Mouse (Mus musculus) embryo, embryonic 11.5 days (tissue): ENCODE data around the gene Cd101.

Experiments used
- DNase-seq: peaks from one replicate; pipeline ENCODE4 v3.0.0-alpha.2; 2012; ENCODE audit warnings: low read depth, low spot score

Gene Cd101

DNA sequence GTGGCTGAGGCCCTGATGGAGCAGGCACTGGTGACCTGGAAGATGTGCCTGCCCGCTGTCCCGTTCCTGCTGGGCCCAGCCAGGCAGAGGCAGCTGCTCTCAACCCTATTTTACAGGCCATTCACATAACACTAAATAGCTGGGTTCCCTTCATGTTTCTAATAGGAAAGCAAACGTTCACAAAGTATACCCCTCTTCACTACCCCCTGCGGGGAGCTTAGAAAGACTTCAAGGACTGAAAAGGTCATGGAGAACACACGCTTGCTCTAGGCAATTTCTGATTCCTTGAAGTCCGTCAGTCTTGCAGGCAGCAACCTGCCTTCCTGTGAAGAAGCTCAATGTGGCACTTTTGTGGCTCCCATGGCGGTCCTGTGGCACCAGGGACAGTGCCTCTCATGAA lies 12.6 kb upstream of the Cd101 start:
- DNase-seq: no peak

DNA sequence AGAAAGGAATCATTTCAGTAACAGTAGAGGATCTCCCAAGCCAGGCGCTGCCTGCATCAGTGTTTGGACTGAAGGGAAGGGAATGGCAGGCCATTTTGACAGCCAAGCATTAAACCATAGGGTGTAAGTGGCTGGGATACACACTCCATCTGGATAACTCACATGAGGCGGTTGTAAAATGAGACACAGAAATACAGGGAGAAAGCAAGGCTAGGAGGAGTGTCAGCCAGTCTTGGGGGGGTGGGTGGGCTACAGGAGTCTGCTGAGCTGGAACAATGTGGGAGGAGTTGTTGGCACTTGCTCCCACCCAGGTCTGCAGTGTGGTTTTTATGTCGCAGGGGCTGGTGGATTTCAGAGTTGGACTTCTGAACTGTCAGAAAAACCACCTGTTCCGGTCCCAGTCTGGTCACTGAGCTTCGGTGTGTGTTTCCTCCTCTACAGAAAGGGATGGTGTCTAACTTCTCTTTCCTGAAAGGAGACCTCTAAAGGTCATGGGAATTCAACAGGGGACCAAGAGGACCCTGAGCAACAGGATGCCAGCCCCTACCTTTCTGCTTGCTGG lies 8.7 kb upstream of the Cd101 start:
- no peak for DNase-seq

DNA sequence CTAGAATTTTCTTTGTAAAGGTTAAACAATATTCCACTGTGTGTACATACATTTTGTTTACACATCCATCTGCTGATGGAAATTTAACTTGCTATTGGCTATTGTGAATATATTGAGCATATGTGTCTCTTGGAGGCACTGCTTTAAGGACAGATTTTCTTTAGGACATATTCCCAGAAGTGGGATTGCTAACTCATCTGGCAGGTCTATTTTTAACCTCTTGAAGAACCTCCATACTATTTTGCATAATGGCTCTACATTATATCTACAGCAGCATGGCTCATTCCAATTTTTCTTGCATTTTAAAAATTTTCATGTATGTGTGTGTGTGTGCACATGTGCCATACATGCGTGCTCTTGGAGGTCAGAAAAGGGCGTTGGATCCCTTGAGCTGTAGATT lies 6.6 kb upstream of the Cd101 start:
- DNase-seq: no peak

DNA sequence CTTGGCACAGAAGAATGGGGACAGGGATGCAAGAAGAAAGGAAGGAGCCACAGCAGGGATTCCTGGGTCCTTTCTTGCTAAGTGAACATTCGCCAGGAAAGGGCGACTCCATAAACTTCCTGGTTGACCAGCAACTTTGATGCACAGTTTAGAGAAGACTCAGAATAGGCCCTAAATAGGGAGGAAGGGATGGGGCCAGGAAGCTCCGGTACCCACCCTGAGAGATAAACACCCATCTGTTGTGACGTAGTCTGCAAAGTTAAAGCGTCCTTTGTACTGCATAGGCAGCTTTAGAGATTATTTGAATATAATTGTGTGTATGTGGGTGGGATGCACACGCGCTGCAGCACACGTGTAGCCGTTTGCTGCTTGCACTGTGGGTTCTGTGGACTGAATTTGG lies 5.2 kb upstream of the Cd101 start:
- DNase-seq: no peak

DNA sequence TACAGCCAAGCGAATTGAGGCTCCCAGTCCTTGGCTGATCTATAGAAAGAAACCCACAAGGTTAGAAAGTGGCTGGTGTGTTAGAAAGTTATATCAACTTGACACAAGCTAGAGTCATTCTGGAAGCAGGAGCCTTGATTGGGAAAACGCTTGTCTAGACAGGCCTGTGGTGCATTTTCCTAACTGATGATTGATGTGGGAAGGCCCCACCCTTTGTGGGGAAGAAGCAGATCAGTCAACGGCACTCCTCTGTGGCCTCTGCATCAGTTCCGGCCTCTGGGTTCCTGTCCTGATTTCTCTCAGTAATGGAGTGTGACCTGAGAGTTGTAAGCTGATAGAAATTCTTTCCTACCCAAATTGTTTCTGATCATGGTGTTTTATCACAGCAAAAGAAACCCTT lies 4.3 kb upstream of the Cd101 start:
- DNase-seq: no peak

DNA sequence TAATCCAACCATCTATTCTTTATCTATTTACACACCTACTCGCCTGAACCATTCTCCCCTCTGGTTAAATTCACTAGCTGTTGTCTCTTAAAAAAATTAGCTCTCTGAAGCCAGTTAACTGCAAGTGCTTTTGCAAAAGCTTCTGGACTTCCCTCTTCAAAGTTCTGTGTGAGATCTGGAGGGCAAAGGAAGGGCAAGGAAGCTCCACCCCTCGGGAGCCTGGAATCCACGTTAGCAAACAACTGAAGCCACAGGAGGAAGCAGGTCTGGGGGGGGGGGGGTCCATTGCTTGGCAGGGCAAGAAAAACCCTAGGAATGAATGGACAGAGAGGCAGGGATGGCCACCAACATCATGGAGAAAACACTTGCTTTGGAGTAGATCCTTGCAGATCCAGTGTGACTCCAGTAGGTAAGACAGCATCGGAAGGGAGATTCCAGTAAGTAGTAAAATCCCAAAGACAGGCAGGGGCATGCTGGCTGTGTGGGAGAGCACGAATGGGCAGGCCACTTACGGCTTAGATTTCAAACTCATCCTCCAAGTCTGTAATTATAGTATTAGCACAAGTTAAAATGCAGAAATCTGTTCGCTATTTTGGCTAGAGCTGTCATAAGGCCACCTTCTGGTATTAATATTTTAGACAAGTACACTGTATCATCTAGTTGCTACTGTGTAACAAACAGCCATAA lies 2.2 kb upstream of the Cd101 start:
- no peak for DNase-seq

DNA sequence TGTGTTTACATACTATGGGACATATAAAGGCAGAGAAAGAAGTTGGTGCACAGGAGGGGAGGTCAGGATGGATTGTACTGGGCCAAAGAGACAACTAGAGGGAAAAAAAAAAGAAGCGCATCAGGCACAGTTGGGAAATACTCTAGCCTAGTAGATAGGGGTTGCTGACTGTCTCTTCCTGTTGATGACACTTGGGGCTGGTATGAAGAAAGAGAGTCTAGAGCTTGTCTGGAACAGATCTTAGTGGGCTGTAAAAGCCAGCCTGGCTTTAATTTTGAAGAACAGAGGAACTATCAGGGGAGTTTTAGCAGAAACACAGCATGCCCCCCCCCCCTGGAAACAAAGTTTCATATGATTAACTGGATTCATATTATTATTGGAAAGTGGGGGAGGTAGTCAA lies 1.3 kb upstream of the Cd101 start:
- DNase-seq: no peak

DNA sequence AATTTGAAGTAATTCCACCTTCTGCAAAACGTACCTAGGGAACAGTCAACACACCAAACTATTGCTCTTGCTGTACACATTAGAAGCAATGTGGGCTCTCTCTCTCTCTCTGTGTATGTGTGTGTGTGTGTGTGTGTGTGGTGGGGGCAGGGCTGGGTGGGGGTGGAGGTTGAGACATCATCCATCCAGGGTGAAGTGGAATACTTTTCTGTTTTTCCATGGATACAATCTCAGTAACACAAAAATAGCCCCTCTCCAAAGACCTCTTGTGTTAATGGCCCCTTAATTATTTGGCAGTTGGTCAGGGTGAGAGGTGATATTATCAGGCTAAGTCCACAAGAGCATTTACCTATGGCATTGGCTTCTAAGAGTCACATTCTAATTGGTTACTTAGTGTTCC lies 2.6 kb downstream of the Cd101 start:
- DNase-seq: no peak

DNA sequence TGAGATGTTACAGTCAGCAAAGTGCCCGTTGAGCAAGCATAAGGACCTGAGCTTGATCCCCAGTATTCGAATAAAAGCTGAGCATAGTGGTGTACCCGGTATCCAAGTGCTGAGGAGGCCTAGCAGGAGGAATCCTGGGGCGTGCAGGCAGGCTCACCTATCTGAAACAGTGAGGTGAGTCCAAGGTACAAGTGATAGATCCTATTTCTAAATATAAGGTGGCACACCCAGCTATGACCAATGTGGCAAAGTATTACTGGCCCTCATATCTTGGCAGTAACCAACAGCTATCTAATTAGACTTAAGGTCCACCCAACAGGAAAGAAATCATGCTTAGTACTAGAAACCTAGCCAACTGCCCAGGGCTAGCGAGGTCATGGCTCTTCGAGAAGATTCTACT lies 6.4 kb downstream of the Cd101 start:
- DNase-seq: no peak

DNA sequence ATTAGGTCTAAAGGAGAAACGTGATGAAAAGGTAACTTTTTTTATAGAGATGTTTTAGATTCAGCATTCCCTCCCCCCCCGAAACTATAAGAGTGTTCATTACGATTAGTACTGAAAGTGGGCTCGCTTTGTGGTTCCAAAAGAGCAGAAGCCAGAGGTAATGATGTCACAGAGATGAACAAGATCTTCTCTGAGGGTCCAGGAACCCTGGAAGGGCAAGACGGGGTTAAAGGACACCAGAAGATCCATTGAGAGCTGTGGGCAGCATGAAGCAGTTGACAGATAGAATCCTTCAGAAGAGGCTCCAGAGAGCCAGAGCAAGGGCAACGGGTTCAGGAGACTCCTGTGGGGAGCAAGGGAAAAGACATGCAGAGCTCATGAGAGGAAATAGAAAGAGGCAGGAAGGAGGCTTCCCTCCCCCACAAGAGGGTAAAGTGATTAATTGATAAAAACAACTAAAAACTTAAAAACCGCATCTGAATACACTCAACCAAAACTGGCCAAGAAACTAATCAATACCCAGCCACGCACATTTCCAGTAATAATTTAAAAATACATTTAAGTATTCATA lies 7.8 kb downstream of the Cd101 start:
- no peak for DNase-seq

DNA sequence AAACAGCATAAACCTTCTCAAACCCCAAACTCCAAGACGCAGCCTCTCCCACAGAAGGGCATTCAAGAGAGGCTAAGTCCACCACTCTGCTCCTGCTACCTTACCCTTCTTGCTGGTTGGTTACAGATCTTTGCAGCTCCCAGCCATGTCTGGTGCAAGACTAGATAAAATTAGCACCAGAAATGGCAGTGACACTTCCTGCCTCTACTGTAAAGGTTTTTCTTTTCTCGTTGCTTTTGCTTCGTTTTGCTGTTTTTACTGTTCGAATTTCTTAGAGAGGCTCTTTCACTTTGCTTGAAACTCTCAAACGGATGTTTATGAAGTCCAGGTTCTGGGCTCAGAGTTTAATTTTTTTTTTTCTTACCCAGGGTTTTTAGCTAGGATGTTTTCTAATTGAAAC lies 8.3 kb downstream of the Cd101 start:
- DNase-seq: no peak

DNA sequence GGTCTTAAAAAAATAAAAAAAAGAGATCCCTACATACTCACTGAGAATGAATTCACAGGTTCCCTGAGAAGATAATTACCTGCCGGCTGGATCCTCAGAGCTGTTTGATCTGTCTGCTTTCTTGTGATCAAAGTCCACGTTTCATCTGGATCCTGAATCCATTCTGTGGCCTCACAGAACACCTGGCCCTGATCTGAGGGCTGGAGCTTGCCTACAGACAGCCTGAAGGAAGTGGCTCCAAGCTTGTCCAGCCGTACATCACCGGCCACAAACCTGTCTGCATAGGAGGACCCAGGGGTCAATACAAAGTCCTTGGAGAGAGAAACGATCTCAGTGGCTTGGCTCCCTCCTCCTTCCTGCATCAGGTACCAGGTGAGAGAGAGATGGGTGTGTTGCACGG lies 10.9 kb downstream of the Cd101 start:
- DNase-seq: no peak

DNA sequence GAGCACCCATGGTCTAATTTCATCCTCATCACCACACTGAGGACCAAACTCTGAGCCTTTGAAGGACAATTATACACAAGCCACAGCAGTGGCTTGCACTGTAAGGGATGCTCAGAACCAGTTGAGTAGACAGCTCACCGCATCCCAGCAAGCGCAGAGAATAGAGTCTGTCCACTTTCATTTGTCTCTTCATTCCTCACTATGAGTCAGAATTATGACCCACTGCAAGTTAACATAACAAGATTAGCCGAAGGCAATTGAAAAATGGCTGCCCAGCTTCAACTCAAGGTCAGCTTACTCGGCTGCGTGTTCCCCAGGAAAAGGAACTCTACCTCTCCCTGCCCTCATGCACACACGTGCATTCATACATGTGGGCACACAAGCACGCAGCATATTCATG lies 13.3 kb downstream of the Cd101 start:
- no peak for DNase-seq

DNA sequence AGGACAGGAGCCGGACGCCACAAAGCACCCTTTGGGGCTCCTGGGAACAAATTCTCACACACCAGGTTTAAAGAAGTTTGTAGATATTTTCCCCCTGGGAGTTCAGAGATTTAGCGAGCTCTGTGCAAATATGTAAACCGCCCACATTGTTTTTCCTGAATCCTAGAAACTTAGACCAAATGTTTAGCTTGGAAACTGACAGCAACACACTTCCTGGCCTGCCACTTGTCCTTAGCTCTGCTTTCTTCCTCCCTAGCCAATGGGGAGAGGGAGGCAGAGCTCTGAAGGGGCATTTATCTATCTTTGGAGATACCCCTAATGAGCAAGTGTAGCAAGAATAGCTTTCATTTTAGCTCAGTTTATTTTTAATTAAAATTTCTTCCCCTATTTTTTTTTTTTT lies 14.1 kb downstream of the Cd101 start:
- DNase-seq: no peak

DNA sequence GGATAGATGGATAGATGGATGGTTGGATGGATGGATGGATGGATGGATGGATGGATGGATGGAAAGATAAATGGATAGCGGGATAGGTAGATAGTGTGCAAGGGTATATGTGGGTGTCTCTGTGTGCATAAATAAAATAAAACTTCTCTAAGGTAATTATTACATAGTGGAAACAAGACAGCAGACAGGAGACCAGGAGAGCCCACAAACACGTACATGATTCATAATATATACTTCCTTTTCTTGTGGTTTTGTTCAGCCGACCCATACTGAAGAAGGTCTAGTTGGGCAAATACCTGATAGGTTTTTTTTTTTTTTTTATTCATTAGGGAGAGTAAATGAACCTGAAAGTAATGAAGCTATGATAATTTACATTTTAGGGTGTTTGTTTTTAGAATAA lies 15.8 kb downstream of the Cd101 start:
- no peak for DNase-seq

DNA sequence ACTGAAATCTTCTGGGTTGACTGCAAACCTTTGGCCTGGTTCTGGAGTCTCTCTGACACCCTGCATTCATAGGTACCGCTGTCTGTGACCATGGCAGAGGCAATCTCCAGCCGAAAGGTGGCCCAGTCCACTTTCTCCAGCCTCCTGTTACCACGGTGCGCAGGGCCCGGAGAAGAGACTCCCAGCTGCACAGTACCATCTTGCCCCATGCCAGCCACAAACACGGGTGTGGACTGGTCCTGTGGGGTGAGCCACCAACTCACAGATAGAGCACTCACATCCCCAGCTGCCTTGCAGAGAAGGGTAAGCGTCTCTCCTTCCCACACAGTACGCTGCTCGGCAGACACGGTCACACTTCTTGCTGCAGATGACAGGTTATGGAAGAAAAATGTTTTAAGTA lies 16.4 kb downstream of the Cd101 start:
- no peak for DNase-seq

DNA sequence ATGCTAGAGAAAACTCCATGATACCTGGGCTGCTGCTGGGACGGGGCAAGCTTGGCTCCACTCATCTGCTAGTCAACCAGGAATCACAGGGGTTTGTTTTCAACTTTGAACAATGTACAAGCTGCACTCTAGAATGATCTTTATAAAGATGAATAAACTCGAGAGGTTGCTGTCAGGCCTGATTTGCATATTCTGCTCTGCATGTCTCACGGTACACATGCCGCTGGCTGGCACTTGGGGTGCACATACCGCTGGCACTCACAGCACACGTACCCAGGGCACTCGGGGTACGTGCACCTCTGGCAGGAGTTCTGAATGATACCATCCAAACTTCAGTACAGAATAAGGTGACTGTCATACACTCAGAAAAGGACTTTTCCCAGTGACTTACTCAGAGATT lies 16.8 kb downstream of the Cd101 start:
- no peak for DNase-seq

DNA sequence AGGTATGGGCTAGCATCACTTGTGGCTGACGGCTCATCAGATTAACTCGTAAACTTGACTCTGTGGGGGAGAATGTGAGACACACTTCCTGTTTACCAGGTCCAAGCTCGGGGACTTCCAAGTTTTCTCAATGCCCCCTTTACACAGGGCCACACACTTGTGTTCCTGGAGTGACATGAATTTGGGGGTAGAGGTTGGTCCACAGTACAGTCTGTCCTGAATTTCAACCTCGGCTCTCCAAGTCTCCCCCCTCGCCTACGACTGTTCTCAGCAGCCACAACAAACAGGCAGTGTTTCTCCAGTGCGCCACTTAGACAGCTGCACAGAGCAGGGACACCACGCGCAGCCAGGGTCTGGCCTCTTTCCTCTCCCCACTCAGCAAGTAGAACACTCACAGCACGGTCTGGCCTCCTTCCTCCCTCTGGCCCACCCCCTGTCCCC lies 17.2 kb downstream of the Cd101 start:
- DNase-seq: no peak

DNA sequence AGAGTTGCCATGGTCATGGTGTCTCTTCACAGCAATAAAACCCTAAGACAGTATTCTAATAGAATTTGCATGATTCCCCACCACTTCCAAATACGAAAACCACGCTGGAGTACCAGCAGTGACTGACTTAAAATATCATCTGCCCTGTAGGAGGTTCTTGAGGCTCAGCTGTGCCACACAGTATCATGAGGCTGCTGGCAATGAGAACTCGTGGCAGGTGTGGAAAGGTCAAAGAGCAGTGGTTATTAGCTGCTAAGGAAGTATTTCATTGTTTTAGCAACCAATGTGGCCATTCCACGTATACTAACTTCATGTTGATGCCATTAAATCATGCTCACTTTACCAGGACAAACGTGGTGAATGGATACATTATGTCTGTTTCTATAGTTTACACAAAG lies 18.2 kb downstream of the Cd101 start:
- DNase-seq: no peak

DNA sequence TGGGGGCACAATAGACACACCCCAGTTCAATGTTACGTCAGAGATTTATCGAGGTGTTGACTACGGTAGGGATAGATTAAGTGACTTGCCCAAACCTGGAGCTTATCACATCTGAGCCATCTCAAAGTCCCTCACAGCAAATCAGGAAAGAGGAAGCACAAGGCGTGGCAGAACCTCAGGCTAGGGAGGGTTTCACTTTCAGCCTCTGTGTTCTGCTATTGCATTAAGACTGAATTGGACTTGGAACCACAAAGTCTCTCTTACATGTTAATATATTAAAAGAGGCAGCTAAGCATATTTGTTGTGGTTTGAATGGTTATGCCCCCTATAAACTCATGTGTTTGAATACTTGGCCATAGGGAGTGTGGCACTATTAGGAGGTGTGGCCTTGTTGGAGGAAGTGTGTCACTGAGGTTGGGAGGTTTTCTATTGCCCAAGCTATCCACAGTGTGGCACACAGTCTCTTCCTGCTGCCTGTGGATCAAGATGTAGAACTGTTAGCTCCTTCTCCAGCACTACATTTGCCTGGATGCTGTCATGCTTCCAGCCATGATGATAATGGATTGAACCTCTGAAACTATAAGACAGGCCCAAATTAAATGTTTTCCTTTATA lies 18.7 kb downstream of the Cd101 start:
- no peak for DNase-seq

DNA sequence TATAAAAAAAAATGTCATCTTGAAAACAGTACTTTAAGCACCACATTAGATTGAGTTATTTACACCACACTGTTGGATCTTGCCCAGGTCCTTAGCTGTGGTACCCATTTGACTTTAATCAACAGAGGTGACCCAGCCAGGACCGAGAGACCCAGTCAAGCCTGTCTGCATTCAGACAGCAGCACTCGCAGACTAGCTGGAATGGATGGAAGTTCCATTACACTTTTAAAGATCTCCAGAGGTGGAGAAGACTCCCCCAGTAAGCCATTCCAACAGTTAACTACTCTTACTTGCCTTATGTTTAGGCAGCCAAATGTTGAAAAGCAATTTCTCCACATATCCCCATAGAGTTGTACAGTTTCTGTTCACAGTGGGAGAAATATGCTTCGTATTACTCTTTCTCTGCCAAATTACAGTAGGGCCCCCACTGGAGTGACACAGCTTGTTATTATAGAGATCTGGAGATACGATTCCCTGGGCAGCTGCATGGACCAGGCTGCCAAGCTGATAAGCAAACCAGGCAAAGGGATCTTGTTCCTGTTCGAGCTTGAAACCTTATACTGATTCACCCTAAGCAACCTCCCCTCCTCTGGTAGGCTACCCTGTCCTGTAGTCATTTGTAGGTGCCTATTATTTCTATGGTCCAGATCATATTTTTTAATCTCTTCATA lies 22.1 kb downstream of the Cd101 start:
- no peak for DNase-seq

DNA sequence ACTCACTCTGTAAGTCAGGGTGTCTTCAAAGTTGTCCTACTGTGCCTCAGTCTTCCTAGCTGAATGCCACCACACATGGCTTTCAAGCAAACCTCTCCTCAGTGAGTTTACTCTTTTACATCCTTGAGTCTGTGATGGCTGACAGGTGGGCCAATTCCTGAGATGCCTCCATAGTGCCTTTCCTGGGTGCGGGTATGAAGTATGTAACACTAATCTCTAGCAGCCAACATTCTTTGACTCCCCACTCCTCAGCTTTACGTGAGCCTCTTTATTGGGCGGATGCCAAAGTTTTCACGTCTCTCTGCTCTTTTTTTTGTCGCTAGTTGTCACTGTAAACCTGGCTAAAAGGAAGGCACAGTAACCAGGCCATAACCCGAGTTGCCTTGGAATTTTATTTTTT lies 24.0 kb downstream of the Cd101 start:
- DNase-seq: no peak
